Mouse (Mus musculus) heart, embryonic 11.5 days (tissue): ENCODE measurements around the gene Arhgef16. TPM values are rescaled to one million over a fixed set of nuclear protein-coding genes. Genes with fewer than 3 reads are reported as not detected.

Experiments
- ATAC-seq: fragments of 200-750 bp; cut with Nextera tagmentation; replicated peaks from 2 replicates; pipeline ENCODE4 v1.8.0; 2017; ENCODE audit warnings: moderate library complexity; ENCODE audit not compliant: insufficient number of reproducible peaks, low FRiP score, low TSS enrichment
- H3K27ac ChIP-seq: fragments of 300-500 bp; sonication (generic); 2 replicates; pipeline ENCODE4 v1.5.1; 2014; ENCODE audit warnings: mild to moderate bottlenecking, low read depth, low read length
- H3K27me3 ChIP-seq: fragments of 300-500 bp; sonication (generic); 2 replicates; pipeline ENCODE4 v1.6.1; 2014; ENCODE audit warnings: mild to moderate bottlenecking, low read length, mixed read lengths; ENCODE audit not compliant: control insufficient read depth, insufficient read depth
- H3K36me3 ChIP-seq: fragments of 300-500 bp; sonication (generic); 2 replicates; pipeline ENCODE4 v1.6.1; 2014; ENCODE audit warnings: mild to moderate bottlenecking, low read length, moderate library complexity, mixed read lengths; ENCODE audit not compliant: control insufficient read depth, insufficient read depth
- H3K4me1 ChIP-seq: fragments of 300-500 bp; sonication (generic); 2 replicates; pipeline ENCODE4 v1.6.1; 2014; ENCODE audit warnings: low read length; ENCODE audit not compliant: control insufficient read depth, insufficient read depth
- H3K4me2 ChIP-seq: fragments of 300-500 bp; sonication (generic); 2 replicates; pipeline ENCODE4 v1.6.1; 2014; ENCODE audit warnings: mild to moderate bottlenecking, moderate library complexity
- H3K4me3 ChIP-seq: fragments of 300-500 bp; sonication (generic); 2 replicates; pipeline ENCODE4 v1.5.1; 2014; ENCODE audit warnings: low read depth, low read length
- H3K9ac ChIP-seq: fragments of 300-500 bp; sonication (generic); 2 replicates; pipeline ENCODE4 v1.6.1; 2014; ENCODE audit warnings: mild to moderate bottlenecking, low read depth, low read length, moderate library complexity
- H3K9me3 ChIP-seq: fragments of 300-500 bp; sonication (generic); replicated peaks from 2 replicates; pipeline ENCODE4 v1.6.1; 2016; ENCODE audit warnings: low read length; ENCODE audit not compliant: control insufficient read depth
- WGBS: fragments of 180-500 bp; shearing (Covaris S2); extraction: QIAGEN DNeasy Blood & Tissue Kit; methylation state at CpG from one replicate; pipeline ENCODE4 v1.1.7; 2014; ENCODE audit not compliant: insufficient replicate concordance; 5-methylcytosine and 5-hydroxymethylcytosine counted together
- polyA plus RNA-seq: library from polyadenylated mRNA; unstranded; fragments of >200 nt; fragmentation: Nextera tagmentation; extraction: Ambion mirVana; gene quantifications from 2 replicates; pipeline ENCODE4 v1.2.1, GENCODE M21; 2014

The Arhgef16 gene
- polyA plus RNA-seq, 1 experiment from 2014 or later, result 1.1 TPM

DNA sequence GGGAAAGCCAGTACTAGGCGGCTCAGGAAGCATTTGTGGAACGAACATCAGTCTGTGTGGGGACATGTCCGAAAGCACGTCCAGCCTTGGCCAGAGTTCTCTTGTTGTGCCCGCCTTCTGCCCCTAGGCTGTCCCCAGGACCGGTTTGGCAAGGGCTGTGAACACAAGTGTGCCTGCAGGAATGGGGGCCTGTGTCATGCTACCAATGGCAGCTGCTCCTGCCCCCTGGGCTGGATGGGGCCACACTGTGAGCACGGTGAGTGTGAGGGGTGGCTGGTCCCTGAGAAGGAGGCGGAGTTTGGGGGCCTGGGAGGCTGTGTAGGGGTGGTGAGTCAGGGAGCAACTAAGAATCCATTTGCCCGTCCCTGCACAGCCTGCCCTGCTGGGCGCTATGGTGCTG is 32.0 kb downstream of the Arhgef16 start:
- Histone ChIP-seq H3K4me3 (no peak overlapping the region), H3K9ac (no peak overlapping the region), H3K27me3 (no peaks in the 10 kb centered on the region; the same call in 1 of the 2 replicates), H3K4me1 (no peaks in the 10 kb centered on the region), H3K36me3 (no peaks in the 10 kb centered on the region), H3K4me2 (no peak overlapping the region), H3K9me3 (no peaks in the 10 kb centered on the region), H3K27ac (no peak overlapping the region)
- 50% methylated on average over 10 of the region's 10 CpGs for WGBS
- ATAC-seq, result no peak

DNA sequence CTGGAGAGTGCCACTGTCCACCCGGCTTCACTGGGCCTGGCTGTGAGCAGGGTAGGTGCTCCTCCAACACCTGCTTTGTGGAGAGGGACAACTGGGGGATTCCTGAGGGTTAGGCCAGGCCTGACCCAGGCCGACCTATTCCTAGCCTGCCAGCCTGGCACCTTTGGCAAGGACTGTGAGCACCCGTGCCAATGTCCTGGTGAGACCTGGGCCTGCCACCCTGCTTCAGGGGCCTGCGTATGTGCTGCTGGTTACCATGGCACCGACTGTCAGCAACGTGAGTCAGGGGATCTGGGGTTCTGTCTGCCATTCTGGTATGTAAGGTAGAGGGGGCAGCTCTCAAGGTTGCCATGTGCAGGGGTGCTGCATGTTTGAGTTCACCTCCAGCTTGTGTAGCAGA is 34.0 kb downstream of the Arhgef16 start:
- H3K27me3 ChIP-seq, result no peaks in the 10 kb centered on the region; the same call in 1 of the 2 replicates
- no peak overlapping the region for H3K4me3 ChIP-seq
- H3K9ac ChIP-seq, result no peak overlapping the region
- no peaks in the 10 kb centered on the region for H3K4me1 ChIP-seq
- no peaks in the 10 kb centered on the region for H3K36me3 ChIP-seq
- no peaks in the 10 kb centered on the region for H3K9me3 ChIP-seq
- WGBS, result 79% methylated on average over 6 of the region's 6 CpGs
- no peak overlapping the region for H3K27ac ChIP-seq
- no peak for ATAC-seq
- no peak overlapping the region for H3K4me2 ChIP-seq

DNA sequence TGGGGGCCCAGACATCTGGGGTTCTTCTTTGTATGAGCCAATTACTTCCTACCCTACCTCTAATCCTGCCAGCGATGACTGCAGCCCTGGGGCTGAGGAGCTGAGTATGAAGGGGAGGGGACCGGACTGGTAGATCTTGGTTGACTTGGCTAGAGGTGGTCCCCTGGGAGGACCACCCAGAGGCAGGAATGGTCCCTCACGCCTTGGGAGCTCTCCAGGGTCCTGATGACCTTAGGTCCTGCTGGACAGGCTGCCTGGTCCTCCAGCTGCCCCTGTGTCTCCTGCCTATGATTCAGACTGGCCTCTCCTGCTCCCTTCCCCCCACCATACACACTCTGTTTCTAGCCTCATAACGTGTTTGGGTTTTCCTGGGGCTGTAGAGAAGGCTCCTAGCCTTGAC is 39.4 kb downstream of the Arhgef16 start:
- Histone ChIP-seq H3K27me3 (no peaks in the 10 kb centered on the region), H3K4me3 (no peak overlapping the region), H3K9ac (no peak overlapping the region), H3K9me3 (no peaks in the 10 kb centered on the region), H3K27ac (no peak overlapping the region), H3K4me1 (no peaks in the 10 kb centered on the region), H3K4me2 (no peak overlapping the region), H3K36me3 (no peaks in the 10 kb centered on the region)
- no peak for ATAC-seq
- 42% methylated on average over 4 of the region's 4 CpGs for WGBS

DNA sequence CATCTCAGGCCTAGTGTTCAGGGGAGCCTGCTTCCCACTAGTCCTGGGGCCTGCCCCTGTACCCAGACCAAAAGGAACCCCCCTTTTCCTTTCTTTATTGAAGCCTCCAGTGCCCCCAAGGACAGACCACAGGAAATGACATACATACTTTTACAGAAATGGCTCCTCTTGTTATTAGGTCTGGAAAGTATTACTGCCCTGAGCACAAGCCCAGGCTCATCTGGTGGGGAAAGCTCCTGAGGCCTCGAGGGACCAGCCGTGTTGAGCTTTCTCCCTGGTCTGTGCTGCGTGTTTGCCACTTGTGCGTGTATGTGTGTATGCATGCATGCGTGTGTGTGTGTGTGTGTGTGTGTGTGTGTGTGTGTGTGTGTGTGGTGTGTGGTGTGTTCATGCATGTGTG is 40.7 kb downstream of the Arhgef16 start:
- no peaks in the 10 kb centered on the region for H3K27me3 ChIP-seq
- ATAC-seq, result no peak
- no peaks in the 10 kb centered on the region for H3K36me3 ChIP-seq
- no peak overlapping the region for H3K4me3 ChIP-seq
- 88% methylated on average over 5 of the region's 5 CpGs for WGBS
- H3K27ac ChIP-seq, result no peak overlapping the region
- no peak overlapping the region for H3K4me2 ChIP-seq
- H3K9ac ChIP-seq, result no peak overlapping the region
- no peaks in the 10 kb centered on the region for H3K9me3 ChIP-seq
- H3K4me1 ChIP-seq, result no peaks in the 10 kb centered on the region

DNA sequence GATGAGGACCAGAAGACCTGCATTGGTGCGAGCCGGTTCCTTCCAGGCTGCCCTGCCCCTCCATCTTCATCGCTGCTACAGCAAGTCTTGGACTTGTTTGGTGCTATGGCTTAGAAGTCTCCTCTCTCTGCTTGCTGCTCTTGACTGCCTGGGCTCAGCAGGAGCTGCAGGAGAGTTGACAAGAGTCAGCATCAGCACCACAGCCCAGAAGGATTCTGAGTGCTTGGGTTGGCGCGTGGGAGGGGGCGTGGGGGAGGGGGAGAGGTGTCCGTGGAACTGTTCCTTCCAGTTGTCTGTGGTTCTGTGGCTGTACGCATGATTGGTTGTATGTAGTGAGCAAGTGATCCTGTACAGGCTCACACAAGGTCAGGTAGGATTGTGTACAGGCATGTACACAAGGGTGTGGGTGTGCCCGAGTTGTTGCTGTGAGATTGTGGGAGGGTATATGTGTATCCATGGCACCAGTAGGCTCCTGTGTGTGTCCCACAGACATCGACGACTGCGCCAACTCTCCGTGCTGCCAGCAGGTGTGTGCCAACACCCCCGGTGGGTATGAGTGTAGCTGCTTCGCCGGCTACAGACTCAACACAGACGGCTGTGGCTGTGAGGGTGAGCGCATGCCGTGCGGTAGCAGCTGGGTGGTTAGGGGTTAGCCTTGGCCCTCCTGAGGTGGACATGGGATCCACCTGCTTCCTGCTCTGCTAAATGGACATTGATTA is 48.8 kb downstream of the Arhgef16 start:
- H3K27me3 ChIP-seq, result 0 out of 2 replicates have a peak, but pooled peaks cover 7% of the 10 kb centered on the region
- no peak for ATAC-seq
- H3K4me2 ChIP-seq, result no peak overlapping the region
- no peak overlapping the region for H3K27ac ChIP-seq
- WGBS, result 84% methylated on average over 20 of the region's 20 CpGs
- no peaks in the 10 kb centered on the region for H3K4me1 ChIP-seq
- H3K9ac ChIP-seq, result no peak overlapping the region
- H3K4me3 ChIP-seq, result no peak overlapping the region
- H3K36me3 ChIP-seq, result peaks cover 2% of the 10 kb centered on the region; the same call in 1 of the 2 replicates
- H3K9me3 ChIP-seq, result no peaks in the 10 kb centered on the region

DNA sequence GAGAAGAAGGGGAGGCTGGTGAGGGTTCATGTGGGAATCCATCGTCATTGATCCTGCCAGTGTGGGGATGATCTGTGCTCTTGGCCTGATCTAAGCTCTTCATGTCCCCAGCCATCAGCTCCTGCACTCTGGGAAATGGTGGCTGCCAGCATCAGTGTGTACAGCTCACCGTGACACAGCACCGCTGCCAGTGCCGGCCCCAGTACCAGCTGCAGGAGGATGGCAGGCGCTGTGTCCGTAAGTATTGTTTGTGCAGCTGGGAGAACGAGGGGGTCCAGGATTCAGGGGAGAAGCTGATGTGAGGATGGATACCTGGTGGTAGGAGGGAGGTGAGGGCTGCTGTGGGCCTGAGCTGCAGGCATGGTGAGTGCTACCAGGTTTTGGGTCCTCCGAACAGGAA is 52.2 kb downstream of the Arhgef16 start:
- H3K4me1 ChIP-seq, result peaks cover 5% of the 10 kb centered on the region
- H3K36me3 ChIP-seq, result peaks cover under 1% of the 10 kb centered on the region; the same call in 1 of the 2 replicates
- H3K27me3 ChIP-seq, result 0 out of 2 replicates have a peak, but pooled peaks cover 11% of the 10 kb centered on the region
- no peak overlapping the region for H3K27ac ChIP-seq
- no peak overlapping the region for H3K4me3 ChIP-seq
- no peak overlapping the region for H3K4me2 ChIP-seq
- 69% methylated on average over 8 of the region's 8 CpGs for WGBS
- no peaks in the 10 kb centered on the region for H3K9me3 ChIP-seq
- H3K9ac ChIP-seq, result no peak overlapping the region
- ATAC-seq, result no peak

DNA sequence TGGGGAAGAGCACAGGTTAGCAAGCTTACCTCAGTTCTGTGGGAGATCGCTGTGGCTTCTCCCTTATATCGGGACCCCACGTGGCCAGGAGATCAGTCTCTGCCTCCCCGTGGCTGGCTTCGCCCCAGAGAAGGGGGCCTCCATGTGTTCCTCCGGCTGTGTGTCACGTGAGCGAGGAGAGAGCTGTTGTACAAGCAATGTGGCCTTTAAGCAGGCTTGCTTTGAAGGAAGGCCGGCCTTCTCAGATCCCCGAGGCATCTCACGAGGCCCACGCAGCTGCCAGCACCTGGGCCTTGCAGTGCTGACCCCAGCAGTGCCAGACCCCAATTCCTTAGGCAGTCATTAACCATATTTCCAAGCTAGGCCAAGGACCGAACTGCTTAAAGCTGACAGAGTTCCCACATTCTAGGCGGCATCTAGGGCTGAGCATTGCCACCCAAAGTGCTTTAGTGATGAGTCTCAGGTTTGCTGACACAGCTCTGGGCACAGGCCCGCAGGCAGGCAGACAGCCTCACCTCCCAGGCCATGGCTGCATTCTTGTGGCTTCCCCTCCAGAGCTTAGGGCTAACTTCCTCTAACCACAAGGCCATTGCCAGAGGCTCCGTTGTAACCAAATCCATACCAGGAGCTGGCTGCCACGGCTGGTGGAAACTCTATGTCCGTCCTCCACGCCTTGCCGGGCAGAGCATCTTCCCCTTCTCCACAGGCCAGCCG is 53.2 kb downstream of the Arhgef16 start:
- Histone ChIP-seq H3K27me3 (0 out of 2 replicates have a peak, but pooled peaks cover 11% of the 10 kb centered on the region), H3K4me1 (peaks cover 5% of the 10 kb centered on the region), H3K36me3 (no peaks in the 10 kb centered on the region), H3K4me2 (no peak overlapping the region), H3K9ac (no peak overlapping the region), H3K27ac (no peak overlapping the region), H3K9me3 (no peaks in the 10 kb centered on the region), H3K4me3 (no peak overlapping the region)
- ATAC-seq, result no peak
- WGBS, result 69% methylated on average over 21 of the region's 21 CpGs

DNA sequence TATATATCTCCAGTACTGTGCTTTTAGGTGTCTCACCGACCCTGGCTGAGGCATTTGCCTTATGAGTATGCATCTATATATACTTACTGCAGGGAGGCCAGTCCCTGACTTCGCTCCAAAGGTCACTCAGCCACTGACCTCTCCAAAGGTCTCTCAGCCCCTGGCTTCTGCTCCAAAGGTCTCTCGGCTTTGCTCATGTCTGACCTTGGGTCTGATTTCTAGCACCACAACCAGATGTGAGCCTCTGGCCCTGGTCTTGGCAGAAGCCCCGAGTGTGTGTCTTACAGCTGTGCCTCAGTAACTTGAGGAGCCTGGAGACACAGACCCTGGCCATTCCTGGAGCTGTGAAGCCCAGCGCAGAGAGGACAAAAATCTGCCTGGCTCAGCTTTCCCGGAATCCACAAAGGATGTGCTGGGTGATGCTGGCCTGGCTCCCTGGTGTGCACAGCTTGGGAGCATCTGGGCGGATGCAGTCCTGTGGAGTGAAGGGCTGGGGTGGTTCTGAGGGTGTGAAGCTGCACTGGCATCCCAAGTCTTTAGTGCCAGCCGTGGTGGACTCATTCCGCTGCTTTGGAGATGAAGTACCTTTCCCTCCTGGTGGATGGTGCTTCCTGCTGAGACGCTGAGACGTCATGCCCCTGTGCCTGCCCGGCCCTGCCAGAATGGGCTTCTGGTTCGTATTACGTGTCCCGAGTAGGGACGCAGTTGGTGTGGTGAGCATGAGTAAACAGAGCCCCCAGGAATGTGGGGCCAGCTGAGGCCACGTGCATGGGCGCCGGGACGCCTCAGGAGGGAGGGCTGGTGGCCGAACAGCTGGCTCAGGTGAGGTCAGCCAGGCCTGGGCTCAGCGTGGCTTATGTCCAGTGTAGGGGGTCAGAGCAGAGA is 54.0 kb downstream of the Arhgef16 start:
- WGBS, result 37% methylated on average over 22 of the region's 22 CpGs
- H3K4me3 ChIP-seq, result no peak overlapping the region
- H3K27me3 ChIP-seq, result 0 out of 2 replicates have a peak, but pooled peaks cover 11% of the 10 kb centered on the region
- no peaks in the 10 kb centered on the region for H3K9me3 ChIP-seq
- H3K36me3 ChIP-seq, result no peaks in the 10 kb centered on the region
- H3K4me2 ChIP-seq, result peak overlapping the region; percentile 68
- no peak overlapping the region for H3K27ac ChIP-seq
- ATAC-seq, result no peak
- no peak overlapping the region for H3K9ac ChIP-seq
- peaks cover 5% of the 10 kb centered on the region for H3K4me1 ChIP-seq
